Mouse (Mus musculus) lung, postnatal 0 days (tissue): ENCODE measurements around the gene Faiml.

Source experiments
- CTCF ChIP-seq: IDR thresholded peaks from 2 replicates; pipeline ENCODE4 v1.5.1; 2016; ENCODE audit warnings: antibody characterized with exemption, mild to moderate bottlenecking
- EP300 ChIP-seq: IDR thresholded peaks from 2 replicates; pipeline ENCODE4 v1.6.1; 2016; ENCODE audit warnings: antibody characterized with exemption, mild to moderate bottlenecking, control low read depth

DNA sequence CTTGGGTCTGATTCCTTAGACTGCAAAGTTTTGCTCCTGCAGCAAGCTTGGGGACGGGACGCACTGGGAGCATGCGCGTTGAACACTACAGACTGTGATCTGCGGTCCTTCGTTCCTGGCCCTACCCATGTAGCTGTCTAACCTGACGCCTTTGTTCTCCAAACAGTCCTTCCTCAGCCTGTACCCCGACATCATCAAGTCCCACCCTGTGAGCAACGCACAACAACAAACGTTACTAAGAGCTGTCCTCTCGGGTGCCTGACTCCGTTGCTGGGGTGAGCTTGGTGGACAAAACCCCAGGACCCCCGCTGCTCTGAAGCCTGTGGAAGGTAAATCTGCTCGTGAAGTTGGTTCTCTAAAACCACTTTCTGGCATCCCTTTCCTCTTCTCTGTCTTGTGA is at the start of gene Faiml:
- TF ChIP-seq CTCF (no peak), EP300 (no peak)
